In genomic region chr17:79568401-79568800, GRCm38 (mm10) we compare ENCODE assay signal across 13 mouse cellular contexts. TPM values are rescaled to one million over a fixed set of nuclear protein-coding genes. Genes with fewer than 3 reads are reported as not detected.
DNase-seq lines count a peak whose midpoint lies in the region; ATAC-seq and TF ChIP-seq lines count a peak whose summit lies in the region.
"Had no signal": no experiment of that assay in that cellular context is flagged by ENCODE, and none has a peak within 500 bp of the region (broad histone marks: within the 10 kb centered on the region; RNA-seq: fewer than 3 reads in every experiment).

No protein-coding gene starts in this region.

- H3K27ac ChIP-seq in heart, adult 2 months, result no peak overlapping the region
- H3K27ac ChIP-seq in liver, postnatal 0 days (ENCODE audit: low read depth), result no peak overlapping the region
- H3K27ac ChIP-seq in kidney, embryonic 15.5 days, result no peak overlapping the region
- H3K27ac ChIP-seq: embryonic facial prominence, embryonic 12.5 days; liver, embryonic 13.5 days had no signal

- H3K27me3 ChIP-seq in heart, adult 2 months (ENCODE audit: control insufficient read depth, insufficient read depth, low read length), result no peaks in the 10 kb centered on the region
- H3K27me3 ChIP-seq in liver, postnatal 0 days (ENCODE audit: insufficient read depth, low read length), result no peaks in the 10 kb centered on the region
- H3K27me3 ChIP-seq in kidney, embryonic 15.5 days, result no peaks in the 10 kb centered on the region
- H3K27me3 ChIP-seq: embryonic facial prominence, embryonic 12.5 days; liver, embryonic 13.5 days had no signal

- peak; percentile 61 for TF ChIP-seq CTCF in heart, adult 2 months (IDR thresholded peaks at IDR 0.05)
- peak; percentile 42; the same call in 1 of the 2 replicates for TF ChIP-seq CTCF in liver, postnatal 0 days (IDR thresholded peaks at IDR 0.05; ENCODE audit: low read depth)

- no peaks in the 10 kb centered on the region for H3K4me1 ChIP-seq in heart, adult 2 months (ENCODE audit: control insufficient read depth, insufficient read depth, low read length)
- H3K4me1 ChIP-seq in liver, postnatal 0 days (ENCODE audit: insufficient read depth), result no peaks in the 10 kb centered on the region
- 0 out of 2 replicates have a peak, but pooled peaks cover 6% of the 10 kb centered on the region for H3K4me1 ChIP-seq in kidney, embryonic 15.5 days
- H3K4me1 ChIP-seq: liver, embryonic 13.5 days had no signal

- no peaks in the 10 kb centered on the region for H3K9me3 ChIP-seq in liver, postnatal 0 days (ENCODE audit: low read length)
- no peaks in the 10 kb centered on the region for H3K9me3 ChIP-seq in kidney, embryonic 15.5 days (replicated peaks)
- H3K9me3 ChIP-seq: embryonic facial prominence, embryonic 12.5 days; liver, embryonic 13.5 days had no signal

- intact Hi-C loops in heart, adult 2 months (cut with DNase I), result loop anchor here (2.0 to 5.0 kb wide), 3 partner anchors 51 to 458 kb away; no protein-coding TSS in a partner anchor

- TF ChIP-seq EP300 in heart, adult 2 months (IDR thresholded peaks at IDR 0.05; ENCODE audit: insufficient read depth, low read depth, low read length), result no peak
- TF ChIP-seq EP300 in liver, postnatal 0 days (IDR thresholded peaks at IDR 0.05; ENCODE audit: low read depth), result no peak

- no peak overlapping the region for H3K4me2 ChIP-seq in liver, postnatal 0 days (ENCODE audit: low read depth, low read length)
- no peak overlapping the region for H3K4me2 ChIP-seq in kidney, embryonic 15.5 days
- H3K4me2 ChIP-seq: embryonic facial prominence, embryonic 12.5 days; liver, embryonic 13.5 days; midbrain, embryonic 11.5 days had no signal

- no peak for ATAC-seq in liver, postnatal 0 days
- peak; percentile 45; the same call in 1 of the 2 replicates for ATAC-seq in megakaryocyte, adult 5-6 weeks (ENCODE audit: poor library complexity, severe bottlenecking)
- no peak for ATAC-seq in kidney, embryonic 15.5 days (replicated peaks; ENCODE audit: low FRiP score)
- ATAC-seq: intestine, embryonic 16.5 days had no signal

- H3K4me3 ChIP-seq in heart, adult 2 months, result no peak overlapping the region
- H3K4me3 ChIP-seq in liver, postnatal 0 days (ENCODE audit: low read depth, low read length), result no peak overlapping the region
- no peak overlapping the region for H3K4me3 ChIP-seq in kidney, embryonic 15.5 days (replicated peaks)
- H3K4me3 ChIP-seq: embryonic facial prominence, embryonic 12.5 days; liver, embryonic 13.5 days had no signal

- TF ChIP-seq POLR2A in heart, adult 2 months (IDR thresholded peaks at IDR 0.05; ENCODE audit: insufficient read depth, low read depth, low read length), result no peak

- no peaks in the 10 kb centered on the region for H3K36me3 ChIP-seq in heart, adult 2 months (ENCODE audit: control insufficient read depth, insufficient read depth, low read length)
- H3K36me3 ChIP-seq in liver, postnatal 0 days (replicated peaks; ENCODE audit: insufficient read depth, low read length), result no peaks in the 10 kb centered on the region
- no peaks in the 10 kb centered on the region for H3K36me3 ChIP-seq in kidney, embryonic 15.5 days
- H3K36me3 ChIP-seq: embryonic facial prominence, embryonic 12.5 days; liver, embryonic 13.5 days had no signal

- no peak overlapping the region for H3K9ac ChIP-seq in heart, adult 2 months (ENCODE audit: low read depth, low read length)
- no peak overlapping the region for H3K9ac ChIP-seq in liver, postnatal 0 days (replicated peaks)
- H3K9ac ChIP-seq in kidney, embryonic 15.5 days, result no peak overlapping the region
- H3K9ac ChIP-seq: embryonic facial prominence, embryonic 12.5 days; liver, embryonic 13.5 days had no signal

- no peak for DNase-seq in heart, adult 2 months
- no peak for DNase-seq in heart, adult 8-10 months (ENCODE audit: low spot score)
- no peak for DNase-seq in liver, postnatal 0 days
- DNase-seq in liver, result no peak
- DNase-seq in Muller cell, postnatal 12 days (ENCODE audit: inconsistent ontology term), result peak; percentile 36
- no peak for DNase-seq in spleen, adult 12 weeks (ENCODE audit: low spot score)
- DNase-seq: adrenal gland, adult 2 months; liver, embryonic 13.5 days had no signal

- 95% methylated on average over 1 of the region's 1 CpGs for WGBS in heart, adult 2 months
- 78% methylated on average over 1 of the region's 1 CpGs for WGBS in liver, postnatal 0 days (ENCODE audit: insufficient replicate concordance)
- WGBS in kidney, embryonic 15.5 days, result 94% methylated on average over 1 of the region's 1 CpGs

- no peaks in the 10 kb centered on the region for H3K79me2 ChIP-seq in heart, adult 2 months (replicated peaks; ENCODE audit: control insufficient read depth, insufficient read depth, low read length)

RNA-seq across cellular contexts. Expression of gene Rmdn2, which starts 43.3 kb away (rescaled TPM):
- total RNA-seq in heart, adult 2 months (2021), result 10 to 100 TPM in 1 of 2 experiments, 1 to 10 TPM in 1; 9.5 to 12.5 TPM
- 3.5 and 6.9 TPM in 2 replicates for polyA plus RNA-seq in heart, adult 2 months (2012; rRNA removed)
- 10 to 100 TPM in 3 of 4 experiments, 1 to 10 TPM in 1; 9.6 to 15.5 (median 14.7) TPM for total RNA-seq in heart, adult 8-10 months (2022)
- polyA plus RNA-seq in liver, postnatal 0 days (2015; fragmentation: Nextera tagmentation; extraction: Ambion mirVana), result 11.2 TPM in 2 replicates
- 3.8 and 5.1 TPM in 2 replicates for total RNA-seq in megakaryocyte, adult 5-6 weeks (2015)
- 3.1 and 4.4 TPM in 2 replicates for total RNA-seq in megakaryocyte, adult 5-6 weeks (2017)
- polyA plus RNA-seq in kidney, embryonic 15.5 days (2015; fragmentation: Nextera tagmentation; extraction: Ambion mirVana), result 13.3 and 15.5 TPM in 2 replicates
